Mouse (Mus musculus): ENCODE results near the gene Map7d2.

- TF ChIP-seq CTCF (IDR thresholded peaks at IDR 0.05; ENCODE audit: borderline replicate concordance, insufficient read depth, low read length) (no peak), POLR2A (IDR thresholded peaks at IDR 0.05; ENCODE audit: low read depth, low read length) (no peak)
These were observed 94.7 kb downstream of the Map7d2 start for GRCm38 (mm10) chrX:159509042-159509441.
